ENCODE assay signal across 1 mouse cellular context in genomic region chr17:84564264-84564663, GRCm38 (mm10). TPM values are rescaled to one million over a fixed set of nuclear protein-coding genes. Genes with fewer than 3 reads are reported as not detected.
"Had no signal": no experiment of that assay in that cellular context is flagged by ENCODE, and none has a peak within 500 bp of the region (broad histone marks: within the 10 kb centered on the region; RNA-seq: fewer than 3 reads in every experiment).

No protein-coding gene starts in this region.

RNA-seq across cellular contexts. Expression of gene Plekhh2, which starts 52.6 kb away (rescaled TPM):
- total RNA-seq: neutrophil, adult 5-6 weeks had no signal
